Mouse (Mus musculus): ENCODE results near the gene Coq7. TPM values are rescaled to one million over a fixed set of nuclear protein-coding genes. Genes with fewer than 3 reads are reported as not detected.

Gene Coq7
- 115 and 130 TPM in 2 replicates for polyA plus RNA-seq (2015; fragmentation: Nextera tagmentation; extraction: Ambion mirVana)

- ATAC-seq (ENCODE audit: borderline replicate concordance, extremely low read depth, low FRiP score, low TSS enrichment): peak; percentile 99
- H3K9ac ChIP-seq: peak within 1 kb of the TSS; percentile 66
- WGBS: under 1% methylated on average over 31 of the region's 31 CpGs
- peak within 1 kb of the TSS; percentile 93 for H3K27ac ChIP-seq
- H3K27me3 ChIP-seq: no peaks in the 10 kb centered on the region
- H3K9me3 ChIP-seq: no peaks in the 10 kb centered on the region
- peak within 1 kb of the TSS; percentile 71 for H3K4me3 ChIP-seq
- H3K4me2 ChIP-seq: peak within 1 kb of the TSS; percentile 66
- peaks cover 3% of the 10 kb centered on the region; the same call in 1 of the 2 replicates for H3K4me1 ChIP-seq
- H3K36me3 ChIP-seq: peaks cover 7% of the 10 kb centered on the region; the same call in 1 of the 2 replicates
Measured at GRCm38 (mm10) chr7:118533178-118533578, at the start of gene Coq7. TSS of gene Coq7 (minus strand) at chr7:118533356.

- Histone ChIP-seq H3K27ac (no peak overlapping the region), H3K4me1 (peaks cover 10% of the 10 kb centered on the region; the same call in 1 of the 2 replicates), H3K27me3 (no peaks in the 10 kb centered on the region), H3K4me2 (no peak overlapping the region), H3K9me3 (no peaks in the 10 kb centered on the region), H3K4me3 (no peak overlapping the region), H3K9ac (no peak overlapping the region), H3K36me3 (no peaks in the 10 kb centered on the region)
- ATAC-seq (ENCODE audit: borderline replicate concordance, extremely low read depth, low FRiP score, low TSS enrichment): no peak
- WGBS: 70% methylated on average over 2 of the region's 2 CpGs
Measured at GRCm38 (mm10) chr7:118579938-118580337, 46.8 kb upstream of the Coq7 start.

- 61% methylated on average over 3 of the region's 3 CpGs for WGBS
- H3K9ac ChIP-seq: no peak overlapping the region
- H3K27me3 ChIP-seq: no peaks in the 10 kb centered on the region
- ATAC-seq (ENCODE audit: borderline replicate concordance, extremely low read depth, low FRiP score, low TSS enrichment): no peak
- H3K4me2 ChIP-seq: no peak overlapping the region
- H3K4me1 ChIP-seq: peaks cover under 1% of the 10 kb centered on the region; the same call in 1 of the 2 replicates
- no peaks in the 10 kb centered on the region for H3K9me3 ChIP-seq
- no peaks in the 10 kb centered on the region for H3K36me3 ChIP-seq
- H3K27ac ChIP-seq: no peak overlapping the region
- H3K4me3 ChIP-seq: no peak overlapping the region
Measured at GRCm38 (mm10) chr7:118578269-118578668, 45.1 kb upstream of the Coq7 start.

- H3K4me3 ChIP-seq: no peak overlapping the region
- no peak overlapping the region for H3K27ac ChIP-seq
- H3K4me2 ChIP-seq: no peak overlapping the region
- no peaks in the 10 kb centered on the region for H3K9me3 ChIP-seq
- no peaks in the 10 kb centered on the region for H3K27me3 ChIP-seq
- WGBS: 56% methylated on average over 5 of the region's 5 CpGs
- no peak for ATAC-seq (ENCODE audit: borderline replicate concordance, extremely low read depth, low FRiP score, low TSS enrichment)
- no peaks in the 10 kb centered on the region for H3K4me1 ChIP-seq
- H3K36me3 ChIP-seq: no peaks in the 10 kb centered on the region
- no peak overlapping the region for H3K9ac ChIP-seq
Measured at GRCm38 (mm10) chr7:118572039-118572438, 38.9 kb upstream of the Coq7 start.

- WGBS: 52% methylated on average over 5 of the region's 5 CpGs
- Histone ChIP-seq H3K4me2 (no peak overlapping the region), H3K4me1 (no peaks in the 10 kb centered on the region), H3K9ac (no peak overlapping the region), H3K4me3 (no peak overlapping the region), H3K36me3 (no peaks in the 10 kb centered on the region), H3K27me3 (no peaks in the 10 kb centered on the region), H3K27ac (no peak overlapping the region), H3K9me3 (no peaks in the 10 kb centered on the region)
- no peak for ATAC-seq (ENCODE audit: borderline replicate concordance, extremely low read depth, low FRiP score, low TSS enrichment)
Measured at GRCm38 (mm10) chr7:118571350-118571749, 38.2 kb upstream of the Coq7 start.

- Histone ChIP-seq H3K36me3 (no peaks in the 10 kb centered on the region), H3K9ac (no peak overlapping the region), H3K9me3 (no peaks in the 10 kb centered on the region), H3K27me3 (no peaks in the 10 kb centered on the region), H3K27ac (no peak overlapping the region), H3K4me3 (no peak overlapping the region), H3K4me2 (no peak overlapping the region), H3K4me1 (no peaks in the 10 kb centered on the region)
- WGBS: 79% methylated on average over 6 of the region's 6 CpGs
- no peak for ATAC-seq (ENCODE audit: borderline replicate concordance, extremely low read depth, low FRiP score, low TSS enrichment)
Measured at GRCm38 (mm10) chr7:118569121-118569543, 36.0 kb upstream of the Coq7 start.

GRCm38 (mm10) chr7:118554290-118554689 lies 21.1 kb upstream of the Coq7 start:
- no peaks in the 10 kb centered on the region for H3K9me3 ChIP-seq
- no peak overlapping the region for H3K4me3 ChIP-seq
- no peak overlapping the region for H3K4me2 ChIP-seq
- H3K9ac ChIP-seq: no peak overlapping the region
- no peaks in the 10 kb centered on the region for H3K4me1 ChIP-seq
- H3K36me3 ChIP-seq: no peaks in the 10 kb centered on the region
- ATAC-seq (ENCODE audit: borderline replicate concordance, extremely low read depth, low FRiP score, low TSS enrichment): no peak
- WGBS: 94% methylated on average over 2 of the region's 2 CpGs
- no peaks in the 10 kb centered on the region for H3K27me3 ChIP-seq
- no peak overlapping the region for H3K27ac ChIP-seq

GRCm38 (mm10) chr7:118553881-118554280 lies 20.7 kb upstream of the Coq7 start:
- H3K9ac ChIP-seq: no peak overlapping the region

GRCm38 (mm10) chr7:118547451-118547850 lies 14.3 kb upstream of the Coq7 start:
- no peaks in the 10 kb centered on the region for H3K4me1 ChIP-seq
- no peaks in the 10 kb centered on the region for H3K9me3 ChIP-seq
- H3K27me3 ChIP-seq: no peaks in the 10 kb centered on the region
- no peak for ATAC-seq (ENCODE audit: borderline replicate concordance, extremely low read depth, low FRiP score, low TSS enrichment)
- 72% methylated on average over 10 of the region's 10 CpGs for WGBS
- H3K27ac ChIP-seq: no peak overlapping the region
- no peak overlapping the region for H3K4me2 ChIP-seq
- no peak overlapping the region for H3K9ac ChIP-seq
- H3K36me3 ChIP-seq: no peaks in the 10 kb centered on the region
- H3K4me3 ChIP-seq: no peak overlapping the region

More at GRCm38 (mm10) chr7:118553881-118554280, 20.7 kb upstream of the Coq7 start:
- WGBS: 67% methylated on average over 4 of the region's 4 CpGs
- Histone ChIP-seq H3K9me3 (no peaks in the 10 kb centered on the region), H3K27me3 (no peaks in the 10 kb centered on the region), H3K27ac (no peak overlapping the region), H3K4me1 (no peaks in the 10 kb centered on the region), H3K4me3 (no peak overlapping the region), H3K4me2 (no peak overlapping the region), H3K36me3 (no peaks in the 10 kb centered on the region)
- no peak for ATAC-seq (ENCODE audit: borderline replicate concordance, extremely low read depth, low FRiP score, low TSS enrichment)

- H3K27me3 ChIP-seq: no peaks in the 10 kb centered on the region
- no peak overlapping the region for H3K4me2 ChIP-seq
- 68% methylated on average over 4 of the region's 4 CpGs for WGBS
- H3K9me3 ChIP-seq: no peaks in the 10 kb centered on the region
- no peak overlapping the region for H3K9ac ChIP-seq
- no peaks in the 10 kb centered on the region for H3K36me3 ChIP-seq
- no peak for ATAC-seq (ENCODE audit: borderline replicate concordance, extremely low read depth, low FRiP score, low TSS enrichment)
- H3K4me1 ChIP-seq: no peaks in the 10 kb centered on the region
- H3K4me3 ChIP-seq: no peak overlapping the region
- H3K27ac ChIP-seq: no peak overlapping the region
Measured at GRCm38 (mm10) chr7:118544128-118544527, 11.0 kb upstream of the Coq7 start.

- Histone ChIP-seq H3K9me3 (no peaks in the 10 kb centered on the region), H3K4me3 (no peak overlapping the region), H3K4me1 (peaks cover 3% of the 10 kb centered on the region; the same call in 1 of the 2 replicates), H3K27ac (peak overlapping the region; percentile 84), H3K4me2 (0 out of 2 replicates have a peak overlapping the region, but pooled peaks have one; percentile 6), H3K9ac (no peak overlapping the region), H3K36me3 (no peaks in the 10 kb centered on the region), H3K27me3 (no peaks in the 10 kb centered on the region)
- ATAC-seq (ENCODE audit: borderline replicate concordance, extremely low read depth, low FRiP score, low TSS enrichment): no peak
- 67% methylated on average over 4 of the region's 4 CpGs for WGBS
Measured at GRCm38 (mm10) chr7:118535076-118535475, 1.9 kb upstream of the Coq7 start.

- peak overlapping the region; percentile 84 for H3K27ac ChIP-seq
- H3K36me3 ChIP-seq: no peaks in the 10 kb centered on the region
- H3K4me1 ChIP-seq: peaks cover 3% of the 10 kb centered on the region; the same call in 1 of the 2 replicates
- H3K4me3 ChIP-seq: no peak overlapping the region
- no peaks in the 10 kb centered on the region for H3K27me3 ChIP-seq
- no peaks in the 10 kb centered on the region for H3K9me3 ChIP-seq
- no peak for ATAC-seq (ENCODE audit: borderline replicate concordance, extremely low read depth, low FRiP score, low TSS enrichment)
- H3K9ac ChIP-seq: no peak overlapping the region
- H3K4me2 ChIP-seq: no peak overlapping the region
- 72% methylated on average over 3 of the region's 3 CpGs for WGBS
Measured at GRCm38 (mm10) chr7:118534326-118534725, 1.2 kb upstream of the Coq7 start.
